Mouse (Mus musculus) MEL (cell line): ENCODE results near the gene Atp2a2.

Experiments
- CTCF ChIP-seq, 3 experiments: IDR thresholded peaks in 2 of 3; conservative IDR thresholded peaks in 1 of 3; 2 replicates each; pipeline ENCODE4 v1.5.1; 2011 to 2012; ENCODE audit warnings: low read length in 3 of 3, low read depth in 2 of 3, mild to moderate bottlenecking in 2 of 3, improper control_type of control experiment in 1 of 3, inconsistent platforms in 1 of 3, mixed read lengths in 1 of 3, moderate library complexity in 1 of 3; ENCODE audit not compliant: control insufficient read depth in 1 of 3, insufficient read depth in 1 of 3, poor library complexity in 1 of 3, severe bottlenecking in 1 of 3
- EP300 ChIP-seq, 2 experiments: IDR thresholded peaks; 2 replicates each; pipeline ENCODE4 v1.6.1; 2011; ENCODE audit warnings: improper control_type of control experiment in 2 of 2, low read length in 2 of 2, low read depth in 1 of 2, mild to moderate bottlenecking in 1 of 2
- GATA1 ChIP-seq: IDR thresholded peaks from 2 replicates; pipeline ENCODE4 v1.6.1; 2011; ENCODE audit warnings: low read depth, low read length, improper control_type of control experiment
- POLR2A ChIP-seq, 2 experiments: IDR thresholded peaks; 2 replicates each; pipeline ENCODE4 v1.6.1; 2011 to 2012; ENCODE audit warnings: low read length in 2 of 2, mild to moderate bottlenecking in 2 of 2, control low read depth in 1 of 2, improper control_type of control experiment in 1 of 2, low read depth in 1 of 2, moderate library complexity in 1 of 2; ENCODE audit not compliant: control insufficient read depth in 1 of 2, insufficient read depth in 1 of 2, poor library complexity in 1 of 2
- POLR2AphosphoS5 ChIP-seq: IDR thresholded peaks from 2 replicates; pipeline ENCODE4 v1.6.1; 2012; ENCODE audit warnings: low read depth, borderline replicate concordance, mild to moderate bottlenecking, inconsistent platforms, low read length, moderate library complexity, mixed read lengths
- TCF12 ChIP-seq: IDR thresholded peaks from 2 replicates; pipeline ENCODE4 v1.6.1; 2014; ENCODE audit warnings: low read depth, mild to moderate bottlenecking, inconsistent platforms, low read length, improper control_type of control experiment, moderate library complexity
- ZC3H11A ChIP-seq: IDR thresholded peaks from 2 replicates; pipeline ENCODE4 v1.6.1; 2012; ENCODE audit warnings: low read depth, mild to moderate bottlenecking, inconsistent platforms, low read length, improper control_type of control experiment

GRCm38 (mm10) chr5:122430036-122430775, 71.8 kb downstream of the Atp2a2 start:
- TF ChIP-seq TCF12: no peak
- no peak for TF ChIP-seq CTCF (IDR thresholded peaks at IDR 0.05 in 2 of 3, conservative IDR thresholded peaks at IDR 0.05 in 1 of 3; ENCODE audit: control insufficient read depth in 1 of 3, insufficient read depth in 1 of 3, low read depth in 2 of 3, low read length in 3 of 3, poor library complexity in 1 of 3, severe bottlenecking in 1 of 3)
- TF ChIP-seq ZC3H11A: no peak
- no peak for TF ChIP-seq GATA1
- no peak for TF ChIP-seq POLR2AphosphoS5
- no peak for TF ChIP-seq EP300 (IDR thresholded peaks at IDR 0.05; ENCODE audit: low read depth in 1 of 2, low read length in 2 of 2)
- TF ChIP-seq POLR2A (IDR thresholded peaks at IDR 0.05; ENCODE audit: control insufficient read depth in 1 of 2, insufficient read depth in 1 of 2, low read depth in 1 of 2, low read length in 2 of 2, poor library complexity in 1 of 2): no peak
